Mouse (Mus musculus) bone marrow, adult 2 months (tissue): ENCODE measurements around the gene Fbxo47. TPM values are rescaled to one million over a fixed set of nuclear protein-coding genes. Genes with fewer than 3 reads are reported as not detected.

Source experiments
- H3K27ac ChIP-seq: fragments of 200-500 bp; 2 replicates; pipeline ENCODE4 v1.5.1; 2012; ENCODE audit warnings: low read depth, mild to moderate bottlenecking, control low read depth, inconsistent platforms, low read length; ENCODE audit not compliant: control insufficient read depth, poor library complexity, insufficient read depth
- H3K4me1 ChIP-seq: fragments of 200-500 bp; 2 replicates; pipeline ENCODE4 v1.6.1; 2011; ENCODE audit warnings: low read length; ENCODE audit not compliant: control insufficient read depth, insufficient read depth
- H3K4me3 ChIP-seq: fragments of 200-500 bp; replicated peaks from 2 replicates; pipeline ENCODE3; 2011; ENCODE audit warnings: mild to moderate bottlenecking, low read depth, low read length, control low read depth; ENCODE audit not compliant: control insufficient read depth
- CTCF ChIP-seq: fragments of 200-500 bp; IDR thresholded peaks from 2 replicates; pipeline ENCODE4 v1.5.1; 2011; ENCODE audit warnings: low read length, control low read depth; ENCODE audit not compliant: control insufficient read depth, insufficient read depth
- POLR2A ChIP-seq: fragments of 200-500 bp; IDR thresholded peaks from 2 replicates; pipeline ENCODE4 v1.6.1; 2011; ENCODE audit warnings: low read depth, mild to moderate bottlenecking, control low read depth, low read length, borderline replicate concordance; ENCODE audit not compliant: control insufficient read depth
- WGBS: fragments of 180-500 bp; shearing (Covaris S2); methylation state at CpG from one replicate; pipeline ENCODE4 v1.1.7; 2018; 5-methylcytosine and 5-hydroxymethylcytosine counted together
- polyA plus RNA-seq: library from polyadenylated mRNA; stranded (reverse); fragments of >200 nt; gene quantifications from 2 replicates; pipeline ENCODE4 v1.2.4, GENCODE M21; 2011; ENCODE audit warnings: low replicate concordance; ENCODE audit not compliant: missing spikeins, insufficient read depth, insufficient read length

The Fbxo47 gene
- polyA plus RNA-seq, 1 experiment = not detected

DNA sequence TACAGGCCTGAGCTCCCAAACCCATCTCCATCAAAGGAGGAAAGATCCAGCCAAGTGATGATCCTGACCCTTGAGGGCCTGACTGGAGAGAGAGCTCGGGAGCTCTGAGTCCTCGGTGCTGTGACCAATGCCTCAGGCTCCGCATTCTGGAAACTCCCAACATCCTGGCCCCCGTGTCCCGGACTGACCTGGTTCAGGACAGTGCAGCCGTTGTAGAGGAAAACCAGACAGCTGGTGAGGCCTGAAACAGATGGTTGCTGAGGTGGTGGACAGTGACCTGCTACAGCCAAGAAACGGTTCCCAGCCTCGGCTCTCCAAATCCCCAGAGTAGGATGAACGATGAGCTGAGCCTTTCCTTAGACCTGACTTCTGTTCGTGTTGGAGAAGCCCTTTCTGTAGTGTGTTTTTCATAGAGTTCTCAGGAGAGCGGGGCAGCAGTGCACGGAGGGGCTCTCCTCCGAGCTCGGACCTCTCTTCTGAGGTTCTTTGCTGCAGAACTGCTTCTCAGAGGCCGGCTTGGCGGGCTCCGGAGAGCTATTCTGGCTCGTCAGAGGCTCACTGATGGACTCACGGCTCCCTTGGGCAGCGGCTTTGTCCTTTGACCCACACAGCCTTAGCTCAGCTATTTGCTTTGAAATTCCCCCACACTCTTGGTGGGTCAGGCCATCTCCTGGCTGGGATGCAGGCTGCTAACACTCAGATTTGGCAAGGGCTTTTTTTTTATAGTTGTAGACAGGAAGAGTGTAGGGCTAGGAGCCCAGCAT, 60.9 kb downstream of the Fbxo47 start:
- 85% methylated on average over 20 of the region's 20 CpGs for WGBS
- TF ChIP-seq CTCF (no peak), POLR2A (no peak)
- no peak overlapping the region for H3K4me3 ChIP-seq
- peaks cover 30% of the 10 kb centered on the region for H3K4me1 ChIP-seq
- H3K27ac ChIP-seq = no peak overlapping the region

DNA sequence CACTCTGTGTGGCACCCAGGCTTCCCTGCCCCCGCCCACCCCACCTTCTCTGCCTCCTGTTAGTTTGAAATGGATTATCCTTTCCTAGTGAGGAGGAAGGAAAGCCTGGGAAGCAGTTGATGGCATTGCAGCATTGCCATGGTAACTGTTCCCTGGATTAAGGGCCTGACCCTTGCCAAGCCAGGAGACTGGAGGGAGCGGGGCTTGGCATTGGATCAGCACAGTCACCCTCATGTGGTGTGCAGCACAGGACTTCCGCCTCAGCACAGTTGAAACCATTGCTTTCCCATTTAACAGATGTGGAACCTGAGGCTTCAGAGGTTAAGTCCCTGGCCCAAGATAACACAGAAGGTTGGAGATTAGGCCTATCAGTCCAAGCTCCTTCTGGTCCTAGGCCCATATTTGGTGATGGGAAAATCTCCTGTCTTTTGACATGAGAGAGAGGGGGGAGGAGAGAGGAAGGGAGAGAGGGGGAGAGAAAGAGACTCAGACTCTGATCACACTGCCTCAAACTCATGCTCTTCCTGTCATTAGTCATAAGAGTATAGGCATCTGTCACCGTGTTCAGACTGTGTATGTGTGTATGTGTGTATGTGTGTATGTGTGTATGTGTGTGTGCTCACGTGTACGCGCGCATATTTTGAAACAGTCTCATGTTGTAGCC, 62.4 kb downstream of the Fbxo47 start:
- Histone ChIP-seq H3K4me1 (peaks cover 28% of the 10 kb centered on the region), H3K27ac (no peak overlapping the region), H3K4me3 (no peak overlapping the region)
- WGBS = 78% methylated on average over 8 of the region's 8 CpGs
- TF ChIP-seq POLR2A (no peak), CTCF (no peak)

DNA sequence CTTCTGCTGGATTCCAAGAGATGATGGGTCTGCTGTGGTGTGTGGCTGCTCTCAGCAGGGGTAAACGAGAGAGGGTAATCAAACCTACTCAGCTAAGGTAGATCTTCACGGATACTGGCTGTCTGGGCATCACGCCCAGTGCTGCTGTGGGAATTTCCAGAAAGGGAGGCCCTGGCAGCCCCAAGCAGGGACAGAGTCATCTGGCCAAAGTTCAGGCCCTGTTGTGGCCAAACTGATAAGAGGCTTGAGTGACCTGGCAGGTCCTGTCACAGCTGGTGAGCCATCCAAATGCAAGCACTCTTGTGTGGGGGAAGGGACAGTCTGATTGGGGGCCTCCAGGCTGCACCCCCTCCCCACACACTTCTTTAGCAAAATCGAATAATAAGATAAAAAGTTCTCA, 63.1 kb downstream of the Fbxo47 start:
- no peak overlapping the region for H3K4me3 ChIP-seq
- H3K27ac ChIP-seq = no peak overlapping the region
- TF ChIP-seq POLR2A (no peak), CTCF (no peak)
- H3K4me1 ChIP-seq = peaks cover 29% of the 10 kb centered on the region
- 67% methylated on average over 4 of the region's 4 CpGs for WGBS

DNA sequence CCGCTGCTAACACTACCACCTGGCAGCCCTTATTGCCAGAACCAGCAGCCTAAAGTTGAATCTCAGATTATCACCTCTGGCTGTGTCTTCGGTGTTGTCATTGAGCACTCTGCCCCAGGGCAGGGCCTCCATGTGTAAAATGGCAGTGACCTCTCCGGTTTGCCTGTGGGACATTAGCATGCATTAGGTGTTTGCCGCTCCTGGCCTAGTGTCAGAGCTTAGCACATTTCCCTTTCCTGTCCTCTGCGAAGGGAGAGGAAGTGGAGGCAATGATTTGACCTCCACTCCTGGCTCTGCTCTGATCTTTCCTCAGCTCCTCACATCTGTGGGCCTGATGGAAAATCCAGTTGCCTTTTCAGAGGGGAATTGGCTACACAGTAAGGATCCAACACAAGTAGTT, 64.0 kb downstream of the Fbxo47 start:
- Histone ChIP-seq H3K4me3 (no peak overlapping the region), H3K4me1 (peaks cover 24% of the 10 kb centered on the region; the same call in 1 of the 2 replicates), H3K27ac (peak overlapping the region; percentile 32)
- WGBS = 49% methylated on average over 5 of the region's 5 CpGs
- no peak for TF ChIP-seq CTCF
- TF ChIP-seq POLR2A = no peak

DNA sequence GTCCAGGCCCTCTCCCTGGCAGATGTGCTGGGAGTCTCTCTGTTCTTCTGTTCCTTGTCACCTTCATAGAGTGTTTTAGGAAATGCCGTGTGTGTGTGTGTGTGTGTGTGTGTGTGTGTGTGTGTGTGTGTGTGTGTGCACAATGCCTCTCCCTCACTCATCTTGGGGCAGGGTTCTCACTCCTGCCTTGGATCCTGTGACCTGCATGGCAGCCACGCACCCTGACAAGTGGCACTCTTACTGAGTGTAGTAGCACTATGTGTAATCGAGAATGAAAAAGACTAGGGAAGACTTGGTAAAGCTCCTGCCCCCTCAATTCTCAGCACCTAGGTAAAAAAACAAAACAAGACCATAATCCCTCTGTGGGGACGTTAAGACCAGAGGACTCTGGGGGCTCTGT, 64.9 kb downstream of the Fbxo47 start:
- Histone ChIP-seq H3K27ac (no peak overlapping the region), H3K4me1 (peaks cover 21% of the 10 kb centered on the region), H3K4me3 (no peak overlapping the region)
- TF ChIP-seq POLR2A (no peak), CTCF (no peak)
- WGBS = 60% methylated on average over 4 of the region's 4 CpGs

DNA sequence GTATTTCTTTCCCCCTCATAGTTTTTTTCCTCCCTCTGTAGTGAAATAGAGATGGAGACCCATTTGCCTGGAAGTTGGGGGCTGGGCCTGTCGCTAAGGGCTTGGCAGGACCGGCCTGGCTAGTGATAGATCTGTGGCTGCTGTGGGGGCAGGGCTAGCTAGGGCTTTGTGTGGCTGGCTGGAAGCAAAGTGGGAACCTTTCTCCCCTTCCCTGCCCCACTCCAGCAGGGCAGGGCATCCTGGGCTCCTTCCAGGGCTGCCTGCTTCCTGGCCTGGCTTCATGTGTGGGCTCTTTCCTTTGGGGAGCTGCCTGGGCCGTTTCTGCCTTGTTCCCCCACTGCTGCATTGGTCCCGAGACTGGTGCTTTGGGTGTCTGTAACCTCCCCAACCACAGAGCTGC, 65.4 kb downstream of the Fbxo47 start:
- no peak overlapping the region for H3K4me3 ChIP-seq
- 27% methylated on average over 4 of the region's 4 CpGs for WGBS
- TF ChIP-seq CTCF (no peak), POLR2A (no peak)
- H3K4me1 ChIP-seq = peaks cover 21% of the 10 kb centered on the region
- H3K27ac ChIP-seq = peak overlapping the region; percentile 50

DNA sequence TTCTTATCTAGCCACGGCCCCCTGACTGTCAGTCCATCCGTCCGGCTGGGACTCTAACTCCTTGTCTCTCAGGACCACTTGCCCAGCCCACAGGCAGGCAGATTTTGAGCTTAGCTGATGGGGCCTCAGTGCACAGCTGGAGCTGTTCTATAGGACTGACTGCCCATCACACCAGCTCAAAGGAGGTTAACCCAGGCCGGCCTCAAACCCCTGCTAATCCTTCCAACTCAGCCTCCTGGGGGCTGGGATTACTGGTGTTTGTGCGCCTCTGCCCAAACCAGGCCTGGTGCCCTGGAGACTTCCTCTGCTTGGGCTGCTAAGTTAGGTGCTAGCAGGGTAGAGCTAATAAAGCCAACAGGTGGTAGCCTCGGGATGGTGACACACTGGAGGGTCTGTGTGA, 66.0 kb downstream of the Fbxo47 start:
- H3K4me1 ChIP-seq = peaks cover 24% of the 10 kb centered on the region
- H3K4me3 ChIP-seq = no peak overlapping the region
- TF ChIP-seq CTCF = no peak
- no peak for TF ChIP-seq POLR2A
- H3K27ac ChIP-seq = peak overlapping the region; percentile 65
- 67% methylated on average over 6 of the region's 6 CpGs for WGBS

DNA sequence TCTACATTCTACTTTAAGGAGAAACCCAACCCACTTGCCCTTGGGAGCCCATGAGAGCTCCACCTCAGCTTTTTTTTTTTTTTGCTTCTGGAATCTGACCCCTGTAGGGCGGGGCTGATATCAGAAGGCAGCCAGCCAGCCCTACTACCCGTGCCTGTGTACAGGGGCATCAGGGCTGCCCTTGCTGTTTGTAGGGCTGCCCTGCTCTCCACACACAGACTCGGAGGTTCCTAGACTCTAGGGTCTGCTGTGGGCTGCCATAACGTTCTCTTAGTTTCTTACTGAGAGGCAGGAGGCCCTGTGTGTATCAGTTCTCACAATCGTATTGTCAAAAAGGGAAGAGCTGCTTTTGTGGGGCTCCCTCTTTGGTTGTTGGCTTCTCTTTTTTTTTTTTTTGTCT, 66.6 kb downstream of the Fbxo47 start:
- 27% methylated on average over 5 of the region's 5 CpGs for WGBS
- TF ChIP-seq CTCF (no peak), POLR2A (no peak)
- H3K4me1 ChIP-seq = peaks cover 24% of the 10 kb centered on the region
- H3K4me3 ChIP-seq = no peak overlapping the region
- H3K27ac ChIP-seq = peak overlapping the region; percentile 76
